Mouse (Mus musculus) Patski (cell line): ENCODE results near the gene Cox5a. TPM values are rescaled to one million over a fixed set of nuclear protein-coding genes. Genes with fewer than 3 reads are reported as not detected.

Experiments
- ATAC-seq: fragments of 100-300 bp; one replicate; pipeline ENCODE4 v1.8.0; 2021
- CTCF ChIA-PET: fragments of 350-600 bp; sonication (Branson Sonifier 250); formaldehyde crosslinking; loops from one replicate; lab custom pipeline; 2022; ENCODE audit warnings: inconsistent platforms; lab: Charles Lee
- POLR2A ChIA-PET: fragments of 350-600 bp; sonication (Branson Sonifier 250); formaldehyde crosslinking; loops from one replicate; lab custom pipeline; 2022; ENCODE audit warnings: antibody characterized with exemption, inconsistent platforms; lab: Charles Lee
- DNase-seq: peaks from one replicate; pipeline ENCODE4 v3.0.0-alpha.2; 2011; ENCODE audit warnings: low read depth, low spot score
- H3K27me3 ChIP-seq: fragments of 371-371 bp; one replicate; pipeline ENCODE4 v1.5.1; 2021
- CTCF ChIP-seq: fragments of 100-300 bp; IDR thresholded peaks from one replicate; pipeline ENCODE4 v1.5.1; 2021
- in situ Hi-C: fragments of 300-500 bp; cut with MboI; formaldehyde crosslinking; loops from 3 replicates; pipeline ENCODE4 v1.11.1; 2018; ENCODE audit warnings: low pct_unique_long_range_greater_than_20kb, mixed read lengths
- polyA plus RNA-seq: library from polyadenylated mRNA; unstranded; gene quantifications from one replicate; pipeline ENCODE4 v1.2.3, GENCODE M21; 2021

The Cox5a gene
- polyA plus RNA-seq, 1 experiment from 2014 or later = 1,082 TPM

GRCm38 (mm10) chr9:57543951-57544350 is 22.9 kb downstream of the Cox5a start:
- DNase-seq (no peak), ATAC-seq (no peak)
- POLR2A ChIA-PET = interaction anchor here (1.2 kb wide), 1 partner anchor 68 kb away, joined by 3 read pairs; no protein-coding TSS in a partner anchor
- no peaks in the 10 kb centered on the region for H3K27me3 ChIP-seq
- TF ChIP-seq CTCF = no peak
- CTCF ChIA-PET = interaction anchor here (0.6 kb wide), 1 partner anchor 9 kb away, joined by 3 read pairs; the partner anchor contains the start of gene Mpi
- in situ Hi-C loops = no loop called here

- no peaks in the 10 kb centered on the region for H3K27me3 ChIP-seq
- ChIA-PET POLR2A (no interaction called here), CTCF (no interaction called here)
- no peak for ATAC-seq
- in situ Hi-C loops = no loop called here
- no peak for DNase-seq
- TF ChIP-seq CTCF = no peak
Observed at GRCm38 (mm10) chr9:57547287-57547686, 26.2 kb downstream of the Cox5a start.

GRCm38 (mm10) chr9:57547869-57548268 is 26.8 kb downstream of the Cox5a start:
- H3K27me3 ChIP-seq = no peaks in the 10 kb centered on the region
- in situ Hi-C loops = no loop called here
- TF ChIP-seq CTCF = no peak
- ChIA-PET POLR2A (no interaction called here), CTCF (no interaction called here)
- DNase-seq = no peak
- no peak for ATAC-seq

GRCm38 (mm10) chr9:57549186-57549585 is 28.1 kb downstream of the Cox5a start:
- no peak for DNase-seq
- H3K27me3 ChIP-seq = no peaks in the 10 kb centered on the region
- no peak for TF ChIP-seq CTCF
- in situ Hi-C loops = no loop called here
- ChIA-PET POLR2A (interaction anchor here (0.5 to 0.6 kb wide), 2 partner anchors 18 to 894 kb away, joined by 3 read pairs; no protein-coding TSS in a partner anchor), CTCF (no interaction called here)
- no peak for ATAC-seq

- ChIA-PET POLR2A (interaction anchor here (1.0 kb wide), 1 partner anchor 12 kb away, joined by 4 read pairs; no protein-coding TSS in a partner anchor), CTCF (interaction anchor here (1.4 to 1.5 kb wide), 2 partner anchors 9 to 35 kb away, joined by 3 to 5 read pairs; no protein-coding TSS in a partner anchor)
- in situ Hi-C loops = no loop called here
- no peak for TF ChIP-seq CTCF
- ATAC-seq (no peak), DNase-seq (no peak)
- no peaks in the 10 kb centered on the region for H3K27me3 ChIP-seq
Observed at GRCm38 (mm10) chr9:57550126-57550862, 29.2 kb downstream of the Cox5a start.

- in situ Hi-C loops = no loop called here
- CTCF ChIA-PET = interaction anchor here (0.9 kb wide), 1 partner anchor 9 kb away, joined by 3 read pairs; no protein-coding TSS in a partner anchor
- ATAC-seq (no peak), DNase-seq (no peak)
- POLR2A ChIA-PET = interaction anchor here (0.7 to 1.1 kb wide), 3 partner anchors 9 to 13 kb away, joined by 3 to 4 read pairs (median 3); no protein-coding TSS in a partner anchor
- H3K27me3 ChIP-seq = no peaks in the 10 kb centered on the region
- no peak for TF ChIP-seq CTCF
Observed at GRCm38 (mm10) chr9:57552139-57552887, 31.2 kb downstream of the Cox5a start, which contains the start of gene Mpi. TSS of gene Mpi (minus strand) at chr9:57552763.

- DNase-seq (no peak), ATAC-seq (no peak)
- in situ Hi-C loops = no loop called here
- CTCF ChIA-PET = interaction anchor here (0.9 kb wide), 1 partner anchor 10 kb away, joined by 3 read pairs; no protein-coding TSS in a partner anchor
- POLR2A ChIA-PET = interaction anchor here (1.1 kb wide), 1 partner anchor 14 kb away, joined by 3 read pairs; no protein-coding TSS in a partner anchor
- no peak for TF ChIP-seq CTCF
- no peaks in the 10 kb centered on the region for H3K27me3 ChIP-seq
Observed at GRCm38 (mm10) chr9:57553119-57553518, 32.0 kb downstream of the Cox5a start.

GRCm38 (mm10) chr9:57554753-57555152 is 33.7 kb downstream of the Cox5a start:
- TF ChIP-seq CTCF = no peak
- ChIA-PET CTCF (interaction anchor here (1.2 kb wide), 1 partner anchor 14 kb away, joined by 3 read pairs; no protein-coding TSS in a partner anchor), POLR2A (no interaction called here)
- DNase-seq = no peak
- no peak for ATAC-seq
- in situ Hi-C loops = no loop called here
- H3K27me3 ChIP-seq = peaks cover 4% of the 10 kb centered on the region

- no peak for ATAC-seq
- ChIA-PET CTCF (interaction anchor here (0.7 to 1.7 kb wide), 3 partner anchors 11 to 98 kb away, joined by 3 to 4 read pairs (median 3); no protein-coding TSS in a partner anchor), POLR2A (no interaction called here)
- H3K27me3 ChIP-seq = peaks cover 4% of the 10 kb centered on the region
- in situ Hi-C loops = no loop called here
- TF ChIP-seq CTCF = no peak
- no peak for DNase-seq
Observed at GRCm38 (mm10) chr9:57557215-57557614, 36.1 kb downstream of the Cox5a start.

- CTCF ChIA-PET = interaction anchor here (1.4 kb wide), 1 partner anchor 17 kb away, joined by 4 read pairs; no protein-coding TSS in a partner anchor
- POLR2A ChIA-PET = no interaction called here
- no peak for ATAC-seq
- no peak for DNase-seq
- in situ Hi-C loops = no loop called here
- TF ChIP-seq CTCF = no peak
- peaks cover 4% of the 10 kb centered on the region for H3K27me3 ChIP-seq
Observed at GRCm38 (mm10) chr9:57558625-57559024, 37.6 kb downstream of the Cox5a start.
